In genomic region chr3:69818466-69818865, GRCm38 (mm10) we compare ENCODE assay signal across 18 mouse cellular contexts. TPM values are rescaled to one million over a fixed set of nuclear protein-coding genes. Genes with fewer than 3 reads are reported as not detected.
DNase-seq lines count a peak whose midpoint lies in the region; ATAC-seq and TF ChIP-seq lines count a peak whose summit lies in the region.
"Had no signal": no experiment of that assay in that cellular context is flagged by ENCODE, and none has a peak within 500 bp of the region (broad histone marks: within the 10 kb centered on the region; RNA-seq: fewer than 3 reads in every experiment).

No protein-coding gene starts in this region.

- H3K4me2 ChIP-seq in hindbrain, postnatal 0 days (ENCODE audit: low read depth, low read length) = no peak overlapping the region
- H3K4me2 ChIP-seq: heart, embryonic 11.5 days; liver, embryonic 15.5 days had no signal

- no peaks in the 10 kb centered on the region for H3K9me3 ChIP-seq in hindbrain, postnatal 0 days (ENCODE audit: low read length)
- no peaks in the 10 kb centered on the region for H3K9me3 ChIP-seq in hindbrain, embryonic 10.5 days
- H3K9me3 ChIP-seq: liver, embryonic 15.5 days had no signal

- H3K4me1 ChIP-seq in hindbrain, postnatal 0 days (ENCODE audit: insufficient read depth, low read length) = no peaks in the 10 kb centered on the region
- H3K4me1 ChIP-seq in hindbrain, embryonic 10.5 days (replicated peaks) = no peaks in the 10 kb centered on the region
- H3K4me1 ChIP-seq: liver, embryonic 15.5 days had no signal

- 51% methylated on average over 5 of the region's 5 CpGs for WGBS in hindbrain, postnatal 0 days
- 80% methylated on average over 5 of the region's 5 CpGs for WGBS in hindbrain, embryonic 10.5 days

- no peak overlapping the region for H3K9ac ChIP-seq in hindbrain, postnatal 0 days (replicated peaks; ENCODE audit: low read length)
- H3K9ac ChIP-seq: liver, embryonic 15.5 days had no signal

- H3K4me3 ChIP-seq in hindbrain, postnatal 0 days (ENCODE audit: low read length) = no peak overlapping the region
- no peak overlapping the region for H3K4me3 ChIP-seq in hindbrain, embryonic 10.5 days
- H3K4me3 ChIP-seq: liver, embryonic 15.5 days had no signal

- peak; percentile 51 for DNase-seq in hindbrain, postnatal 0 days (ENCODE audit: low spot score)
- no peak for DNase-seq in hindbrain, embryonic 10.5 days (ENCODE audit: low spot score)
- DNase-seq in right cerebral cortex, postnatal 14 days = peak; percentile 18
- no peak for DNase-seq in right cerebral cortex, adult 18-20 months
- DNase-seq in cerebellum, adult 9-11 months = peak; percentile 73
- no peak for DNase-seq in adrenal gland, postnatal 4 days (ENCODE audit: low spot score in 2 of 2)
- no peak for DNase-seq in adrenal gland, postnatal 25 days
- DNase-seq: gastrocnemius, postnatal 14 days; heart, postnatal 36 days; kidney, postnatal 25 days; layer of hippocampus, postnatal 36 days; spleen, adult 18-20 months had no signal

- peak; percentile 68 for ATAC-seq in hindbrain, postnatal 0 days
- ATAC-seq in activated CD4-positive, CD25-positive, alpha-beta regulatory T cell, adult 4 months = no peak
- ATAC-seq: intestine, postnatal 0 days had no signal

- no peak overlapping the region for H3K27ac ChIP-seq in hindbrain, postnatal 0 days
- no peak overlapping the region for H3K27ac ChIP-seq in hindbrain, embryonic 10.5 days
- H3K27ac ChIP-seq: liver, embryonic 15.5 days; macrophage had no signal

- H3K27me3 ChIP-seq in hindbrain, postnatal 0 days (ENCODE audit: insufficient read depth, low read length) = no peaks in the 10 kb centered on the region
- H3K27me3 ChIP-seq in hindbrain, embryonic 10.5 days (ENCODE audit: insufficient read depth, poor library complexity, severe bottlenecking) = no peaks in the 10 kb centered on the region
- H3K27me3 ChIP-seq: liver, embryonic 15.5 days had no signal

- no peaks in the 10 kb centered on the region for H3K36me3 ChIP-seq in hindbrain, postnatal 0 days (ENCODE audit: insufficient read depth, low read length)
- H3K36me3 ChIP-seq in hindbrain, embryonic 10.5 days = no peaks in the 10 kb centered on the region
- H3K36me3 ChIP-seq: liver, embryonic 15.5 days had no signal

- TF ChIP-seq CTCF in hindbrain, postnatal 0 days (IDR thresholded peaks at IDR 0.05; ENCODE audit: low read depth) = no peak

RNA-seq across cellular contexts. Expression of gene Sptssb, which starts 41.3 kb away (rescaled TPM):
- total RNA-seq in hindbrain, postnatal 0 days (2014; rRNA removed) = 1.5 TPM in 2 replicates
- 1.6 and 1.7 TPM in 2 replicates for polyA plus RNA-seq in hindbrain, postnatal 0 days (2015; fragmentation: Nextera tagmentation; extraction: Ambion mirVana)
- polyA plus RNA-seq in hindbrain, embryonic 10.5 days (2016; fragmentation: Nextera tagmentation; extraction: Ambion mirVana) = 0.12 and 0.25 TPM in 2 replicates
- not detected for total RNA-seq in adrenal gland, postnatal 4 days (2021)
- polyA plus RNA-seq in activated CD4-positive, CD25-positive, alpha-beta regulatory T cell, adult 4 months (2017; shearing (Covaris generic)) = not detected
- not detected in 2 replicates for total RNA-seq in adrenal gland, postnatal 25 days (2021)
- total RNA-seq: gastrocnemius, postnatal 14 days; heart, postnatal 36 days; MEL had no signal
- polyA plus RNA-seq: macrophage had no signal

Comparison
In these comparisons a context has a peak if more than half of its experiments do, and no peak if none do; other contexts are left out.
1. DNase-seq: peak in hindbrain, postnatal 0 days (single experiment), right cerebral cortex, postnatal 14 days (single experiment) and cerebellum, adult 9-11 months (single experiment); none in hindbrain, embryonic 10.5 days (single experiment), right cerebral cortex, adult 18-20 months (single experiment), adrenal gland, postnatal 4 days (0 of 2) and adrenal gland, postnatal 25 days (single experiment).